Mouse (Mus musculus) cortical plate, adult 2 months (tissue): ENCODE measurements around the gene Cacna1d. TPM values are rescaled to one million over a fixed set of nuclear protein-coding genes. Genes with fewer than 3 reads are reported as not detected.

ENCODE experiments used
- H3K27ac ChIP-seq: fragments of 200-500 bp; 2 replicates; pipeline ENCODE4 v1.5.1; 2012; ENCODE audit warnings: low read length, control low read depth, inconsistent platforms; ENCODE audit not compliant: insufficient read depth
- H3K4me1 ChIP-seq: fragments of 200-500 bp; 2 replicates; pipeline ENCODE4 v1.6.1; 2011; ENCODE audit warnings: low read length; ENCODE audit not compliant: control insufficient read depth, insufficient read depth
- H3K4me3 ChIP-seq: fragments of 200-500 bp; 2 replicates; pipeline ENCODE4 v1.5.1; 2011; ENCODE audit warnings: mild to moderate bottlenecking, low read length, control low read depth; ENCODE audit not compliant: insufficient read depth
- CTCF ChIP-seq: fragments of 200-500 bp; IDR thresholded peaks from 2 replicates; pipeline ENCODE4 v1.5.1; 2011; ENCODE audit warnings: mild to moderate bottlenecking, control low read depth, low read length; ENCODE audit not compliant: insufficient read depth; ENCODE audit errors: extremely low read depth
- POLR2A ChIP-seq: fragments of 200-500 bp; IDR thresholded peaks from 2 replicates; pipeline ENCODE4 v1.6.1; 2011; ENCODE audit warnings: mild to moderate bottlenecking, low read length, control low read depth; ENCODE audit not compliant: insufficient read depth; ENCODE audit errors: extremely low read depth
- polyA plus RNA-seq: library from polyadenylated mRNA; depleted of rRNA; stranded (reverse); fragments of >200 nt; gene quantifications from 2 replicates; pipeline ENCODE4 v1.2.3, GENCODE M21; 2012

Cacna1d gene
- polyA plus RNA-seq, 1 experiment = 53.4 TPM

DNA sequence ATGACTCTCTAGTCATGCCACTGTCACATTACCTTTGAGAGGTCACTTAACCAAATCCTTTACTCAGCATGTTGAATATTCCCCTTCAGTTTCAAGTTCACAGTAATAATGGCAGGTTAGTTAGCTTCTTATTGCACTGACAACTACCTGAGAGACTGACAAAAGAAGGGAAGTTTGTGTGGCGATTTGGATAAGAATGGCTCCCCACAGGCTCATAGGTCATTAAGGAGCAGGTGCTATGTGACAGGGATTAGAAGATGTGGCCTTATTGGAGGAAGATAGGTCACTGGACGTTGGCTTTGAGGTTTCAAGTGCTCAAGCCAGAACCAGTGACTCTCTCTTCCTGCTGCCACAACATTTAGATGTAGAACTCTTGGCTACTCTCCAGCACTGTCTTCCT, 77.1 kb downstream of the Cacna1d start:
- Histone ChIP-seq H3K27ac (no peak overlapping the region), H3K4me1 (no peaks in the 10 kb centered on the region), H3K4me3 (no peak overlapping the region)
- TF ChIP-seq CTCF (no peak), POLR2A (no peak)

DNA sequence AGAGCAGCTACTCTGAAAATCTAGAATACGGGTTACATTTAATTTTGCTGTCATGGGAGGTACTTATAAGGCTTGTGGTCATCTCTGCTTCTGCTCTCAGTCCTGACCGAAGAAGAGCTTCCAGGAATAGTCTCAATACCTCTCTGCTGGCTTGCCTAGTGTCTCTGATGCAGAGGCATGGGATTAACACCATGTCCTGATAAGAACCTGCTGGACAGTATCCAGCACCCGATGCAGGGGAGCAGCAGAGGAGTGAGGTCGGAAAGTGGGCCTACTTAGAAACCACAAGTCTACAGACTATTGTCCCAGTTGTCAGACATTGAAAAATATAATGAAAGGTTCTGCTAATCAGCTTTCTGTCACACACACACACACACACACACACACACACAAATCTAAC, 81.9 kb downstream of the Cacna1d start:
- Histone ChIP-seq H3K27ac (no peak overlapping the region), H3K4me3 (no peak overlapping the region), H3K4me1 (no peaks in the 10 kb centered on the region; the same call in 1 of the 2 replicates)
- TF ChIP-seq POLR2A = no peak

DNA sequence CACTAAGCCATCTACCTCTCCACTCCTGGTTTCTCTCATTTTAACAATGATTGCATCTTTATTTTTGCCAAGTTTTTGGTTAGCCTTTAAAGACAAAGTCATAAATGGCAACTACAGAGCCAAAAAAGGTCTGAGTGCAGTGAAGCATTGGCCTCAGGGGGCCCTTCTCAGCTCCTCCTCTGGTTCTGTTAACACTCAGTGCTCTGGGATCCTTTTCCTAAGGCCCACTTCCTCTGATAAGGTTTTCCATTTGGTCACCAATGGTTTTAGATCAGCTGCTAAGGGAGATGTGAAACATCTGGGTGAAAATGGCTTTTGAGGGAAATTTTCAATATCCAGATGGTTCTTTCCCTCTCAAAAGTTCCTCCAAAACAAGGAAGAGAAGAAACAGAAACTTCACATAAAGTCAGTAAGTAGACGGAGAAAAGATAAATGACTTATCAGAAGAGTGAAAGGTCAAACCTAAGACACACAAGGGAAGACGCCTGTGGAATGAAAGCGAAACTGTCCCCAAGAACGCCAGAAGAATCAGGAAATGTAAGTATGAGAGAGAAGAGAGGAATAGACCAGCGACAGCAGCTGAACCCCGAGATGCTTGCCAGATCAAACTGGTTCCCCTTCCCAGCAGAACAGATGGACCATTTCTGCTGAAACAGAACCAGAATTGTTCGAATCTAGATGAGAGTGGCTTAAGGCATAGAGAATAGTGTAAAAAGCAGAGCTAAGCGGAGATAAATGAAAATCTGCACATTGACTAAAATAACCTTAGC, 85.6 kb downstream of the Cacna1d start:
- no peak for TF ChIP-seq POLR2A
- no peak overlapping the region for H3K4me3 ChIP-seq
- H3K4me1 ChIP-seq = no peaks in the 10 kb centered on the region; the same call in 1 of the 2 replicates
- H3K27ac ChIP-seq = no peak overlapping the region

DNA sequence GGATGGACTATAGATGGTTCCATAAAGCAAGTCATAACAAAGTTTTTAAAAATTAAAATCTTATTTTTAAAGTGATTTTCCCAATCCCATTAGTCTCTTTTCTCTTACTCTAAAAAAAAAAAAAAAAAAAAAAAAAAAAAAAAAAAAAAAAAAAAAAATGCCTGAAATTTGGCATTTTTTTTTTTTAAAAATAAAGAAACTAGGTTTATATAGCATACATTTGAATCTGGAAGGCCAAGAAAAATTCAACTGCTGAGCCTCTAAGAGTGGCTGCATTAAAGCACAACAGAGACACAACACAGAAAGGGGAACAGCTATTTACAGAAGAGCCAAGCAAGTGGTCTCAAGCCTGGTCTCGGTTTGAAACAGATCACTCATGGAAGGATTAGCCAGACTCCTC, 112.9 kb downstream of the Cacna1d start:
- Histone ChIP-seq H3K4me1 (no peaks in the 10 kb centered on the region), H3K27ac (no peak overlapping the region), H3K4me3 (no peak overlapping the region)
- TF ChIP-seq POLR2A = no peak
- no peak for TF ChIP-seq CTCF

DNA sequence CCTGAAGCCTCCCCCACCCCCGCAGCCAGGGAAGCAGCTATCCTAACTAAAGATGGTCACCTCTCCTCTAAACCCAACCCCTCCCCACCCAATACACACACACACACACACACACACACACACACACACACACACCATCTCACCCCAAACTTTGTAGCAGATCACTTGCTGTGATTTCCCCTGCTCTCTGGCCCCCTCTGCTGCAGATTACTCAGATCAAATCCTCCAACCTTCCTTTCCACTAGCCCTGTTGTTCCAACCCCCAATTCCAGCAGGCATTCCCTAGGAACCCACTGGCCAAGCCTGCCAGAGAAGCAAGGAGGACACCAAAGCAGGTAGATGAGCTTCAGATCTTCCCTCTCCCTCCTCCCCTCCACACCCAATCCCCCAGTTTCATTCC, 118.4 kb downstream of the Cacna1d start:
- Histone ChIP-seq H3K27ac (no peak overlapping the region), H3K4me1 (no peaks in the 10 kb centered on the region), H3K4me3 (no peak overlapping the region)
- TF ChIP-seq POLR2A (no peak), CTCF (0 out of 2 replicates have a peak, but pooled peaks have one; percentile 2)

DNA sequence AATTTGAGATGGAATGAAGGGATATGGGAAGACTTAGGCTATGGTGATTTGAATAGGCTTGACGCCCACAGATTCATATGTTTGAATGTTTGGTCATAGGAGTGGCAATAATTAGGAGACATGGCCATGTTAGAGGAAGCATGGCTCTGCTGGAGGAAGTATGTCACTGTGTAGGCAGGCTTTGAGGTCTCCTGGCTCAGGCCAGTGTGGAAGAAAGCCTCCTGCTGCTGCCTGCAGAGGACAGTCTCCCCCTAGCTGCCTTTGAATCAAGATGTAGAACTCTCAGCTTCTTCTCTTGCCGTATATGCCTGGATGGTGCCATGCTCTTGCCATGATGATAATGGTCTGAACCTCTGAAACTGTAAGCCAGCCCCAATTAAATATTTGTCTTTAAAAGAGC, 120.2 kb downstream of the Cacna1d start:
- H3K4me1 ChIP-seq = no peaks in the 10 kb centered on the region
- H3K27ac ChIP-seq = no peak overlapping the region
- H3K4me3 ChIP-seq = no peak overlapping the region
- TF ChIP-seq CTCF (no peak), POLR2A (no peak)

DNA sequence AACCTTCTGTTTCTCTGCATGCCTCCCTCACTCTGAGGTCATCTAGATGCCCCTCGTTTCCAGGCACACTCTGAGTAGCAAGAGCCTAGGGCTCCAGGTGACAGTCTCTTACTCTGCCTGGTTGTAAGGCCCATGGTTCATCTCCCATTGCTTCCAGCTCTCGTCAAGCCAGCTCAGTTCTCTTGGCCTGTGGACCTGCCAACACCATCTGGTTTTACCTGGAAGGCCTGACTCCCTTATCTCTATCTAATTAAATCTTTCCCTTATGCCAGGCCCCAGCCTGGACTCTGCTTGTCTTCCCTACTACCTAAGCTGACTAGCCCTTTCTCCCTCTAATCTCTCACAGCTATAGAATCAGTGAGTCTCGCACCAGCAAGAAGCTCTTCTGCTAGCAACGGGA, 124.2 kb downstream of the Cacna1d start:
- H3K4me1 ChIP-seq = no peaks in the 10 kb centered on the region
- no peak for TF ChIP-seq CTCF
- H3K27ac ChIP-seq = no peak overlapping the region
- no peak overlapping the region for H3K4me3 ChIP-seq

GRCm38 (mm10) chr14:30365866-30366265, 125.4 kb downstream of the Cacna1d start:
- H3K4me3 ChIP-seq = no peak overlapping the region
- H3K4me1 ChIP-seq = no peaks in the 10 kb centered on the region
- TF ChIP-seq POLR2A = no peak
- no peak for TF ChIP-seq CTCF
- H3K27ac ChIP-seq = no peak overlapping the region

- TF ChIP-seq CTCF (no peak), POLR2A (no peak)
- no peak overlapping the region for H3K4me3 ChIP-seq
- H3K27ac ChIP-seq = no peak overlapping the region
- no peaks in the 10 kb centered on the region for H3K4me1 ChIP-seq
Measured at GRCm38 (mm10) chr14:30363487-30364167, 127.6 kb downstream of the Cacna1d start.

- no peak for TF ChIP-seq CTCF
- TF ChIP-seq POLR2A = no peak
- H3K4me1 ChIP-seq = no peaks in the 10 kb centered on the region
- no peak overlapping the region for H3K27ac ChIP-seq
- H3K4me3 ChIP-seq = no peak overlapping the region
Measured at GRCm38 (mm10) chr14:30362370-30362769, 128.9 kb downstream of the Cacna1d start.
